Mouse (Mus musculus): ENCODE data around the gene Slc5a4a. TPM values are rescaled to one million over a fixed set of nuclear protein-coding genes. Genes with fewer than 3 reads are reported as not detected.

Slc5a4a gene
- polyA plus RNA-seq, 1 experiment from 2014 or later, result not detected

GRCm38 (mm10) chr10:76237341-76238225, 90.3 kb downstream of the Slc5a4a start, which contains the start of gene Prmt2:
Gene Prmt2 (minus strand): TSS chr10:76237865.
- DNase-seq (ENCODE audit: low spot score), result peak; percentile 95

More at GRCm38 (mm10) chr10:76237341-76238225, 90.3 kb downstream of the Slc5a4a start, which contains the start of gene Prmt2:
- H3K27ac ChIP-seq, result peak within 1 kb of the TSS; percentile 84
- H3K27me3 ChIP-seq (ENCODE audit: low read depth, poor library complexity, severe bottlenecking), result no peaks in the 10 kb centered on the region
- H3K4me3 ChIP-seq, result peak within 1 kb of the TSS; percentile 70
- H3K4me1 ChIP-seq, result peaks cover 13% of the 10 kb centered on the region
- WGBS, result 1% methylated on average over 47 of the region's 47 CpGs
- H3K36me3 ChIP-seq, result no peaks in the 10 kb centered on the region
- H3K9me3 ChIP-seq (replicated peaks), result no peaks in the 10 kb centered on the region

MicroRNAs within 50 kb of the gene (microRNA counts, 519-probe panel; counts per million panel counts)
- 684 counts per million, percentile 72 among the panel's probes with 10 or more counts for microRNA mmu-miR-678

Small RNA genes lying within 50 kb of the gene (microRNA-seq; reads per million reads assigned to microRNA genes)
- not detected for gene Mir678

Other genes starting within 250 kb of the Slc5a4a start
- 285 and 294 TPM in 2 replicates for gene Smarcb1, start 225.8 kb upstream of the Slc5a4a start, polyA plus RNA-seq (2016; fragmentation: Nextera tagmentation; extraction: Ambion mirVana)
- gene Chchd10, start 214.3 kb upstream of the Slc5a4a start, polyA plus RNA-seq (2016; fragmentation: Nextera tagmentation; extraction: Ambion mirVana), result 4.9 and 5.8 TPM in 2 replicates
- 39.6 and 68.1 TPM in 2 replicates for gene Mmp11, start 211.0 kb upstream of the Slc5a4a start, polyA plus RNA-seq (2016; fragmentation: Nextera tagmentation; extraction: Ambion mirVana)
- gene Gm867, start 206.8 kb upstream of the Slc5a4a start, polyA plus RNA-seq (2016; fragmentation: Nextera tagmentation; extraction: Ambion mirVana), result 0.20 and 0.49 TPM in 2 replicates
- gene Vpreb3, start 204.4 kb upstream of the Slc5a4a start, polyA plus RNA-seq (2016; fragmentation: Nextera tagmentation; extraction: Ambion mirVana), result 0.34 and 0.65 TPM in 2 replicates
- gene Gm5134, start 192.9 kb upstream of the Slc5a4a start, polyA plus RNA-seq (2016; fragmentation: Nextera tagmentation; extraction: Ambion mirVana), result 0.06 TPM in 1 of 2 replicates, not detected in the other
- gene Zfp280b, start 114.8 kb upstream of the Slc5a4a start, polyA plus RNA-seq (2016; fragmentation: Nextera tagmentation; extraction: Ambion mirVana), result 42.7 and 43.7 TPM in 2 replicates
- gene Slc5a4b, start 36.5 kb upstream of the Slc5a4a start, polyA plus RNA-seq (2016; fragmentation: Nextera tagmentation; extraction: Ambion mirVana), result 0.04 TPM in 1 of 2 replicates, not detected in the other
- gene Prmt2, start 90.4 kb downstream of the Slc5a4a start, polyA plus RNA-seq (2016; fragmentation: Nextera tagmentation; extraction: Ambion mirVana), result 38.8 and 43.9 TPM in 2 replicates
- not detected in 2 replicates for gene S100b, start 106.4 kb downstream of the Slc5a4a start, polyA plus RNA-seq (2016; fragmentation: Nextera tagmentation; extraction: Ambion mirVana)
- 5.1 and 7.6 TPM in 2 replicates for gene Dip2a, start 197.8 kb downstream of the Slc5a4a start, polyA plus RNA-seq (2016; fragmentation: Nextera tagmentation; extraction: Ambion mirVana)